Mouse (Mus musculus) stomach, adult 2 months (tissue): ENCODE results near the gene Mageb2. TPM values are rescaled to one million over a fixed set of nuclear protein-coding genes. Genes with fewer than 3 reads are reported as not detected.

ENCODE experiments used
- polyA plus RNA-seq: library from polyadenylated mRNA; depleted of rRNA; stranded (reverse); fragments of >200 nt; gene quantifications from 2 replicates; pipeline ENCODE4 v1.2.3, GENCODE M21; 2012; rRNA removed

Gene Mageb2
- polyA plus RNA-seq = not detected in 2 replicates

GRCm38 (mm10) chrX:91331390-91331789 lies at the start of gene Mageb2:
Mageb2 (plus strand) TSS chrX:91331690.

Other genes with a start within 250 kb of the Mageb2 start
- not detected in 2 replicates for gene Gm5072, start 60.8 kb downstream of the Mageb2 start, polyA plus RNA-seq
- not detected in 2 replicates for gene Gm8914, start 148.4 kb downstream of the Mageb2 start, polyA plus RNA-seq
- gene 1700084M14Rik, start 244.2 kb downstream of the Mageb2 start, polyA plus RNA-seq = not detected in 2 replicates